ENCODE assay signal across 19 mouse cellular contexts in genomic region chr8:91363272-91363860, GRCm38 (mm10). TPM values are rescaled to one million over a fixed set of nuclear protein-coding genes. Genes with fewer than 3 reads are reported as not detected.
DNase-seq lines count a peak whose midpoint lies in the region; ATAC-seq and TF ChIP-seq lines count a peak whose summit lies in the region.
"Had no signal": no experiment of that assay in that cellular context is flagged by ENCODE, and none has a peak within 500 bp of the region (broad histone marks: within the 10 kb centered on the region; RNA-seq: fewer than 3 reads in every experiment).

No protein-coding gene starts in this region.

- no peaks in the 10 kb centered on the region for H3K9me3 ChIP-seq in heart, embryonic 16.5 days (replicated peaks; ENCODE audit: control insufficient read depth, low read length)
- H3K9me3 ChIP-seq in heart, embryonic 12.5 days (replicated peaks) = no peaks in the 10 kb centered on the region
- H3K9me3 ChIP-seq in liver, postnatal 0 days (ENCODE audit: low read length) = no peaks in the 10 kb centered on the region
- H3K9me3 ChIP-seq in liver, embryonic 11.5 days (ENCODE audit: control insufficient read depth, low read length) = no peaks in the 10 kb centered on the region
- H3K9me3 ChIP-seq: embryonic facial prominence, embryonic 10.5 days; hindbrain, embryonic 12.5 days; intestine, embryonic 15.5 days; neural tube, embryonic 13.5 days had no signal

- no peak overlapping the region for H3K9ac ChIP-seq in heart, embryonic 16.5 days (ENCODE audit: low read length)
- H3K9ac ChIP-seq in heart, embryonic 12.5 days = no peak overlapping the region
- no peak overlapping the region for H3K9ac ChIP-seq in liver, postnatal 0 days (replicated peaks)
- H3K9ac ChIP-seq in liver, embryonic 11.5 days (ENCODE audit: low read depth, low read length) = no peak overlapping the region
- H3K9ac ChIP-seq: hindbrain, embryonic 12.5 days; intestine, embryonic 15.5 days; neural tube, embryonic 13.5 days had no signal

- peak overlapping the region; percentile 75 for H3K27ac ChIP-seq in heart, embryonic 16.5 days (ENCODE audit: low read length)
- no peak overlapping the region for H3K27ac ChIP-seq in heart, embryonic 12.5 days (ENCODE audit: poor library complexity, severe bottlenecking)
- H3K27ac ChIP-seq in liver, postnatal 0 days (ENCODE audit: low read depth) = no peak overlapping the region
- no peak overlapping the region for H3K27ac ChIP-seq in liver, embryonic 11.5 days (ENCODE audit: low read depth, low read length)
- H3K27ac ChIP-seq in bone marrow, adult 2 months (ENCODE audit: control insufficient read depth, insufficient read depth, low read depth, low read length, poor library complexity) = no peak overlapping the region
- H3K27ac ChIP-seq in olfactory bulb, adult 2 months (ENCODE audit: insufficient read depth, low read depth, low read length) = peak overlapping the region; percentile 20; the same call in 1 of the 2 replicates
- H3K27ac ChIP-seq: embryonic facial prominence, embryonic 10.5 days; hindbrain, embryonic 12.5 days; intestine, embryonic 15.5 days; neural tube, embryonic 13.5 days had no signal

- TF ChIP-seq POLR2A in bone marrow, adult 2 months (IDR thresholded peaks at IDR 0.05; ENCODE audit: borderline replicate concordance, control insufficient read depth, low read depth, low read length) = no peak
- TF ChIP-seq POLR2A in olfactory bulb, adult 2 months (IDR thresholded peaks at IDR 0.05; ENCODE audit: insufficient read depth, low read depth, low read length) = no peak

- DNase-seq in liver, postnatal 0 days = no peak
- no peak for DNase-seq in liver, embryonic 11.5 days (ENCODE audit: low spot score)
- no peak for DNase-seq in left cerebral cortex, postnatal 14 days (ENCODE audit: low spot score in 2 of 2)
- DNase-seq: adrenal gland, postnatal 10 days; cerebellum, adult 18-20 months; cerebellum, postnatal 36 days; kidney, postnatal 25 days; layer of hippocampus, adult 9-11 months; thymus, postnatal 25 days had no signal

- no peaks in the 10 kb centered on the region for H3K27me3 ChIP-seq in heart, embryonic 16.5 days (ENCODE audit: control insufficient read depth, insufficient read depth, low read length)
- H3K27me3 ChIP-seq in heart, embryonic 12.5 days (replicated peaks) = no peaks in the 10 kb centered on the region
- H3K27me3 ChIP-seq in liver, postnatal 0 days (ENCODE audit: insufficient read depth, low read length) = no peaks in the 10 kb centered on the region
- no peaks in the 10 kb centered on the region for H3K27me3 ChIP-seq in liver, embryonic 11.5 days (replicated peaks; ENCODE audit: control insufficient read depth, insufficient read depth, low read length)
- H3K27me3 ChIP-seq: intestine, embryonic 15.5 days had no signal

- no peak overlapping the region for H3K4me2 ChIP-seq in heart, embryonic 16.5 days (ENCODE audit: low read depth, low read length)
- H3K4me2 ChIP-seq in heart, embryonic 12.5 days = no peak overlapping the region
- H3K4me2 ChIP-seq in liver, postnatal 0 days (ENCODE audit: low read depth, low read length) = no peak overlapping the region
- no peak overlapping the region for H3K4me2 ChIP-seq in liver, embryonic 11.5 days
- H3K4me2 ChIP-seq: hindbrain, embryonic 12.5 days; intestine, embryonic 15.5 days; neural tube, embryonic 13.5 days had no signal

- no peak for ATAC-seq in heart, embryonic 16.5 days (replicated peaks; ENCODE audit: extremely low read depth, insufficient read depth, low FRiP score)
- no peak for ATAC-seq in heart, embryonic 12.5 days (ENCODE audit: insufficient number of reproducible peaks, low FRiP score)
- no peak for ATAC-seq in liver, postnatal 0 days
- no peak; the same call in 1 of the 2 replicates for ATAC-seq in liver, embryonic 11.5 days (replicated peaks; ENCODE audit: low FRiP score)
- ATAC-seq: forebrain, embryonic 14.5 days; intestine, embryonic 15.5 days had no signal

- peaks cover 40% of the 10 kb centered on the region for H3K4me1 ChIP-seq in heart, embryonic 16.5 days (ENCODE audit: control insufficient read depth, insufficient read depth, low read length)
- peaks cover 34% of the 10 kb centered on the region for H3K4me1 ChIP-seq in heart, embryonic 12.5 days (replicated peaks)
- peaks cover 2% of the 10 kb centered on the region for H3K4me1 ChIP-seq in liver, postnatal 0 days (ENCODE audit: insufficient read depth)
- H3K4me1 ChIP-seq in liver, embryonic 11.5 days (replicated peaks; ENCODE audit: control insufficient read depth, insufficient read depth, low read length) = no peaks in the 10 kb centered on the region; the same call in 1 of the 2 replicates
- H3K4me1 ChIP-seq in bone marrow, adult 2 months (ENCODE audit: control insufficient read depth, insufficient read depth, low read length) = no peaks in the 10 kb centered on the region; the same call in 1 of the 2 replicates
- peaks cover 12% of the 10 kb centered on the region for H3K4me1 ChIP-seq in olfactory bulb, adult 2 months (ENCODE audit: control insufficient read depth, insufficient read depth, low read length)
- H3K4me1 ChIP-seq: intestine, embryonic 15.5 days had no signal

- H3K4me3 ChIP-seq in heart, embryonic 16.5 days (ENCODE audit: low read length) = no peak overlapping the region
- H3K4me3 ChIP-seq in heart, embryonic 12.5 days = no peak overlapping the region
- no peak overlapping the region for H3K4me3 ChIP-seq in liver, postnatal 0 days (ENCODE audit: low read depth, low read length)
- H3K4me3 ChIP-seq in liver, embryonic 11.5 days (ENCODE audit: low read depth, low read length) = no peak overlapping the region
- no peak overlapping the region for H3K4me3 ChIP-seq in bone marrow, adult 2 months (replicated peaks; ENCODE audit: control insufficient read depth, low read depth, low read length)
- no peak overlapping the region for H3K4me3 ChIP-seq in olfactory bulb, adult 2 months (ENCODE audit: insufficient read depth, low read depth, low read length)
- H3K4me3 ChIP-seq: embryonic facial prominence, embryonic 10.5 days; erythroblast, embryonic 14.5 days; hindbrain, embryonic 12.5 days; intestine, embryonic 15.5 days; neural tube, embryonic 13.5 days had no signal

- peak; percentile 37 for TF ChIP-seq CTCF in liver, postnatal 0 days (IDR thresholded peaks at IDR 0.05; ENCODE audit: low read depth)
- TF ChIP-seq CTCF in bone marrow, adult 2 months (IDR thresholded peaks at IDR 0.05; ENCODE audit: control insufficient read depth, insufficient read depth, low read length) = peak; percentile 38; the same call in 1 of the 2 replicates
- TF ChIP-seq CTCF in olfactory bulb, adult 2 months (IDR thresholded peaks at IDR 0.05; ENCODE audit: insufficient read depth, low read depth, low read length) = no peak

- intact Hi-C loops in left cerebral cortex, postnatal 14 days (cut with DNase I) = no loop called here

- H3K36me3 ChIP-seq in heart, embryonic 16.5 days (ENCODE audit: control insufficient read depth, insufficient read depth) = no peaks in the 10 kb centered on the region
- H3K36me3 ChIP-seq in heart, embryonic 12.5 days = peaks cover 4% of the 10 kb centered on the region; the same call in 1 of the 2 replicates
- no peaks in the 10 kb centered on the region for H3K36me3 ChIP-seq in liver, postnatal 0 days (replicated peaks; ENCODE audit: insufficient read depth, low read length)
- no peaks in the 10 kb centered on the region for H3K36me3 ChIP-seq in liver, embryonic 11.5 days (ENCODE audit: control insufficient read depth, insufficient read depth, low read length)
- H3K36me3 ChIP-seq: hindbrain, embryonic 12.5 days; intestine, embryonic 15.5 days; neural tube, embryonic 13.5 days had no signal

- 85% methylated on average over 10 of the region's 10 CpGs for WGBS in heart, embryonic 16.5 days
- 88% methylated on average over 10 of the region's 10 CpGs for WGBS in heart, embryonic 12.5 days
- 79% methylated on average over 10 of the region's 10 CpGs for WGBS in liver, postnatal 0 days (ENCODE audit: insufficient replicate concordance)
- 86% methylated on average over 10 of the region's 10 CpGs for WGBS in liver, embryonic 11.5 days
- WGBS in bone marrow, adult 2 months = 83% methylated on average over 10 of the region's 10 CpGs
- 88% methylated on average over 10 of the region's 10 CpGs for WGBS in olfactory bulb, adult 2 months

- TF ChIP-seq EP300 in liver, postnatal 0 days (IDR thresholded peaks at IDR 0.05; ENCODE audit: low read depth) = no peak

RNA-seq across cellular contexts. Expression of gene Fto, which starts 50.0 kb away (rescaled TPM):
- 69.3 and 72.1 TPM in 2 replicates for polyA plus RNA-seq in heart, embryonic 16.5 days (2015; fragmentation: Nextera tagmentation; extraction: Ambion mirVana)
- 76.6 and 76.7 TPM in 2 replicates for polyA plus RNA-seq in heart, embryonic 12.5 days (2016; fragmentation: Nextera tagmentation; extraction: Ambion mirVana)
- polyA plus RNA-seq in liver, postnatal 0 days (2015; fragmentation: Nextera tagmentation; extraction: Ambion mirVana) = 10.8 and 11.0 TPM in 2 replicates
- polyA plus RNA-seq in liver, embryonic 11.5 days (2014; fragmentation: Nextera tagmentation; extraction: Ambion mirVana) = 56.1 and 57.7 TPM in 2 replicates
- 8.2 and 11.4 TPM in 2 replicates for polyA plus RNA-seq in bone marrow, adult 2 months (2011; ENCODE audit: insufficient read depth, insufficient read length, low replicate concordance, missing spikeins)
- polyA plus RNA-seq in olfactory bulb, adult 2 months (2012; ENCODE audit: insufficient read depth, insufficient read length, low replicate concordance, missing spikeins) = not detected in 2 replicates
- 100 to 1,000 TPM; 120 to 123 TPM for total RNA-seq in left cerebral cortex, postnatal 14 days (2021)

RNA-seq across cellular contexts. Expression of gene Rpgrip1l, which starts 50.3 kb away (rescaled TPM):
- polyA plus RNA-seq in heart, embryonic 16.5 days (2015; fragmentation: Nextera tagmentation; extraction: Ambion mirVana) = 6.0 and 7.5 TPM in 2 replicates
- 8.2 and 9.1 TPM in 2 replicates for polyA plus RNA-seq in heart, embryonic 12.5 days (2016; fragmentation: Nextera tagmentation; extraction: Ambion mirVana)
- 1.0 and 1.2 TPM in 2 replicates for polyA plus RNA-seq in liver, postnatal 0 days (2015; fragmentation: Nextera tagmentation; extraction: Ambion mirVana)
- polyA plus RNA-seq in liver, embryonic 11.5 days (2014; fragmentation: Nextera tagmentation; extraction: Ambion mirVana) = 6.5 and 6.8 TPM in 2 replicates
- polyA plus RNA-seq in bone marrow, adult 2 months (2011; ENCODE audit: insufficient read depth, insufficient read length, low replicate concordance, missing spikeins) = 1.1 and 3.7 TPM in 2 replicates
- polyA plus RNA-seq in olfactory bulb, adult 2 months (2012; ENCODE audit: insufficient read depth, insufficient read length, low replicate concordance, missing spikeins) = not detected in 2 replicates
- total RNA-seq in left cerebral cortex, postnatal 14 days (2021) = 10 to 100 TPM; 25.9 to 26.1 TPM

Comparison
In these comparisons a context has a peak if more than half of its experiments do, and no peak if none do; other contexts are left out.
1. H3K27ac ChIP-seq: peak in heart, embryonic 16.5 days (single experiment) and olfactory bulb, adult 2 months (single experiment); none in heart, embryonic 12.5 days (single experiment), liver, postnatal 0 days (single experiment), liver, embryonic 11.5 days (single experiment) and bone marrow, adult 2 months (single experiment).